Mouse (Mus musculus) erythroblast, embryonic 14.5 days (primary cell): ENCODE measurements at regions not wholly inside any gene's neighbourhood (a gene's known extent, or its start where the extent isn't known, plus 50 kb on each side); places are given as distances from the start of the nearest gene placed in this dataset.

Experiments used
- H3K27me3 ChIP-seq: 2 replicates; pipeline ENCODE4 v1.6.1; 2012; ENCODE audit warnings: inconsistent platforms; ENCODE audit not compliant: control insufficient read depth
- H3K36me3 ChIP-seq: 2 replicates; pipeline ENCODE4 v1.6.1; 2012; ENCODE audit warnings: mild to moderate bottlenecking, inconsistent platforms; ENCODE audit not compliant: control insufficient read depth
- H3K4me1 ChIP-seq: 2 replicates; pipeline ENCODE4 v1.6.1; 2012; ENCODE audit warnings: inconsistent platforms; ENCODE audit not compliant: control insufficient read depth
- H3K4me3 ChIP-seq: replicated peaks from 2 replicates; pipeline ENCODE3; 2012; ENCODE audit warnings: moderate library complexity, mild to moderate bottlenecking, inconsistent platforms
- H3K9me3 ChIP-seq: 2 replicates; pipeline ENCODE4 v1.6.1; 2012; ENCODE audit warnings: low read length, inconsistent platforms, mixed read lengths; ENCODE audit not compliant: control insufficient read depth
- GATA1 ChIP-seq: IDR thresholded peaks from 2 replicates; pipeline ENCODE4 v1.6.1; 2012; ENCODE audit warnings: low read length, inconsistent platforms, mixed read lengths
- TAL1 ChIP-seq: IDR thresholded peaks from 3 replicates; pipeline ENCODE4 v1.6.1; 2012; ENCODE audit warnings: low read length, inconsistent platforms, mixed read lengths

DNA sequence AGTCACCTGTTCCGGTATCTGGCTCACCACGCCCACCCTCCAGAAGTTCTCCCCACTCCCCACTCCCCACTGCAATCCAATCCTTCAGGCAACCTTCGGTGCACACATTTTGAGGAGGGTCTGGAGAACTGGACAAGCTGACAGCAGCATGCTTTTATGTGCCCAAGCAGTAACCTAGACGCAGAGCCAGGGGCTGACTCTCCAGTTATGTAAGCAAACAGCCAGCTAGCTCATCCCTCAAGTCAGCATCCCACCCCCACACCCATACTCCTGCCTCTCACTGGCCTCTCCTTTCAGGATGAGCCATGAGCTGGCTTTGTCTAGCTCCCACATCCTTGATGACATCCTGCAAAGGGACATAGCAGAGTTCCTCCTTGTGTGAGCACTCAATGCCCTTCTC, 142.8 kb upstream of the Cadm1 start:
- no peaks in the 10 kb centered on the region; the same call in 1 of the 2 replicates for H3K9me3 ChIP-seq
- H3K4me1 ChIP-seq = no peaks in the 10 kb centered on the region
- no peaks in the 10 kb centered on the region for H3K27me3 ChIP-seq
- H3K4me3 ChIP-seq = no peak overlapping the region
- no peaks in the 10 kb centered on the region for H3K36me3 ChIP-seq
- no peak for TF ChIP-seq GATA1
- TF ChIP-seq TAL1 = no peak

DNA sequence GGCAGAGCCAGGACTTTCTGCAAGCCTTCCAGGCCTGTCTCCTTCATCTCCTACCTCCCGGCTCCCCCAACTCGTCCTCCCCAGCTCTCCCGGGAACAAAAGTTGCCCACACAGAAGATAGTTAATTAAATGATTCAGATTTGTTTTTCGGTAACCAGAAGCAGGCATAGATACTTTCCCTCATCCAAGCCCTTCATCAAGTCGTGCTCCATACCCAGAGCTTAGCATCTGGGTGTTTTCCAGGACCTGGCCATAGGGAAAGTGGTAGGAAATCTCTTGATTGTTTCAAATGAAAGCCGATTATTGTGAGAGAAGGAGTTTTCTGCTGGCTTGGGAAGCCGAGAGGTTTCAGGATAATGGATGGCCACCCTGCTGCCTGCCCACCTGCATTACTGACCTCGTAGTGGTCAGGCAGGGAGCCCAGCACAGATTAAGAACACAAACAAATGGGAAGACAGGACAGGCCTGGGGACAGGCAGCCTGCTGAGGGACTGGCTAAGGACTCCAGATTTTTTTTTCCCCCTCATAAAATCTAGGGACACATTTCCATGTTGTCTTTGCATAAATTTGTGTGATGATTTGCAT, 142.2 kb upstream of the Cadm1 start:
- no peaks in the 10 kb centered on the region for H3K36me3 ChIP-seq
- no peaks in the 10 kb centered on the region for H3K27me3 ChIP-seq
- no peaks in the 10 kb centered on the region; the same call in 1 of the 2 replicates for H3K9me3 ChIP-seq
- H3K4me3 ChIP-seq = no peak overlapping the region
- TF ChIP-seq TAL1 = no peak
- TF ChIP-seq GATA1 = no peak
- H3K4me1 ChIP-seq = no peaks in the 10 kb centered on the region

DNA sequence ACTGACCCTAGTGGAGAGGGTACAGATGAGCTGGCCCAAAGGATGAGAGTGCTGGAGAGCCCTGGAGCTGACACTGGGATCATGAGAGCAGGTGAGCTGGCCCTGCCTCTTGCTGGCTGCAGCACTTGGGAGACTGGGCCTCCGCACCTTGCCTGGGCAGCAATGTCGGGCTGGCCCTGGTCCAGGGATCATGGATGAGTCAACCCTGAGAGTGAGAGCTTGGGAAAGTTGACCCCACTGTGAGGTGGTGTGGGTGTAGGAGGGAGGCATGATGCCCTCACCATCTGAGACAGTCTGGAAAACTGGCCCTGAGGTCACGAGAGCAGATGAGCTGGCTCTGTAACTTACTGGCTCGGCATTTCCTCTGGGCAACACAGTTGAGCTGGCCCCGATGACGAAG, 140.1 kb upstream of the Cadm1 start:
- no peaks in the 10 kb centered on the region for H3K27me3 ChIP-seq
- no peaks in the 10 kb centered on the region; the same call in 1 of the 2 replicates for H3K9me3 ChIP-seq
- TF ChIP-seq TAL1 (no peak), GATA1 (no peak)
- no peak overlapping the region for H3K4me3 ChIP-seq
- no peaks in the 10 kb centered on the region for H3K4me1 ChIP-seq
- no peaks in the 10 kb centered on the region for H3K36me3 ChIP-seq

DNA sequence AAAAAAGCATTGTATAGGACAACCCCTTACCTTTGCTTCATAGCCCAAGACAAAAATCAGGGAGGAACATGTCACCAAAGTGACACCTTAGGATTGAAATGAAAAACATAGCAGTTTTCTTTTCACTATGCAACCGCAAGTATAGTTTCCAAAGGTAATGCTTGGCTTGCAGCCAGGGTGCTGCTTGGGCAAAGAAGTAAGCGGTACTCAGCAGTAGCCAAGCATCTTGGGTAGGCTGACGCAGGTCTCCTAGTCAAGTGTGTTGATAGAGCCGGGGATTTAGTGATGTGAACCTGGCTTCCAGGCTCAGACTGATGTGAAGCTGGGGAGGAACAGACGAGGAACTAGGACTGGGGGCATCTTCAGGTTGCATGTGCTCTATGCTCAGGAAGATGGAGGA, 138.3 kb upstream of the Cadm1 start:
- H3K9me3 ChIP-seq = no peaks in the 10 kb centered on the region; the same call in 1 of the 2 replicates
- no peak overlapping the region for H3K4me3 ChIP-seq
- no peaks in the 10 kb centered on the region for H3K36me3 ChIP-seq
- no peaks in the 10 kb centered on the region for H3K27me3 ChIP-seq
- no peaks in the 10 kb centered on the region for H3K4me1 ChIP-seq
- TF ChIP-seq GATA1 (no peak), TAL1 (no peak)

DNA sequence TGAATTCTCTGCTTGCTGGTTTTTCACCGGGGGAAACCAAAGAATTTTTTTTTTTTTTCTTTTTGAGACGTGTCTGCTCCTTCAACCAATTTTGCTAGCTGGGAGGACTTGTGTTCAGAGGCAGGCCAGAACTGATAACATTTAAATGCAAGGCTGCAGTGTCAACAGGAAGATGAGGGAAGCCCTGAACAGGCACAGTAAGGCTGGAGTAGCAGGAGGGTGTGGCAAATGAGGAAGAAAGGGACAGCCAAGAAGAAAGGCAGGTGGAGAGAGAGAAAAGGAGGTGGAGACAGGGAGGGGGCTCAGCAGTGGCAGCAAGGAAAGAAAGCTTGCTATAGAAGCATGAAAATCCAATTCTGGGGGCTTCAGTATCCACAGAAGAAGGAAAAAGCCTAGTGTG, 130.4 kb upstream of the Cadm1 start:
- no peak for TF ChIP-seq GATA1
- no peak for TF ChIP-seq TAL1
- H3K4me3 ChIP-seq = no peak overlapping the region
- no peaks in the 10 kb centered on the region for H3K4me1 ChIP-seq

DNA sequence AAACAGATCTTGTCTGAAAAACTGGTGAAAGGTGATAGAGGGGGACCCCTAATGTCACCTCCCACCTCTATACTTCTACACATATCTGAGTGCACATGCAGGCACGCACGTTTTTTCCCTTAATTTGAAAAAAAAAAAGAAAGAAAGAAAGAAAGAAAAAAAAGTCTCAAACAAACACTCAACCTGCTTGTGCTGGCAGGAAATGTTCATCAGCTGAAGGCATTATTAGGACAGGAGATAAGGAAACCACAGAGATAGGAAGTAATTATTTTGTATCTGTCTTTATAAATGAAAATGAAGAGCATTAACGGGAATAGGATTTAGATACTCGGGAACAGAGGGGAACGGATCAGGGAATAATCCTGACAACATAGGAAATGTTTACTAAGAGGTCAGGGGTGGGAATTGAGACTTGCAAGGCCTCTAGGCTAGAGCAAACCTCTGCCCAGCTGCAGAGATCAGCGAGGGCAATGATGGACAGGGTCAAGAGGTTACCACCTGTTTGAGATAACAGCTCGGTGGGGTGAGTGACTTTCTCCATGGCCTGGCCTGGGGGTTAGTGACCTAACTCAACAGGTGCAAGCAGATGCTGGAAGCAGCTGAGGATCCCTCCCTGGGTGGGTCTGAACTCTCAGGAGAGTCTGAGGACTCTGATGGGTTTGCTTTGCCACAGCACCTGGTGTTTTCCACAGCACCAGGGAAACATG, 129.7 kb upstream of the Cadm1 start:
- no peak for TF ChIP-seq GATA1
- no peak overlapping the region for H3K4me3 ChIP-seq

More for the DNA sequence above, 130.4 kb upstream of the Cadm1 start:
- Histone ChIP-seq H3K9me3 (no peaks in the 10 kb centered on the region), H3K36me3 (no peaks in the 10 kb centered on the region), H3K27me3 (no peaks in the 10 kb centered on the region; the same call in 1 of the 2 replicates)

DNA sequence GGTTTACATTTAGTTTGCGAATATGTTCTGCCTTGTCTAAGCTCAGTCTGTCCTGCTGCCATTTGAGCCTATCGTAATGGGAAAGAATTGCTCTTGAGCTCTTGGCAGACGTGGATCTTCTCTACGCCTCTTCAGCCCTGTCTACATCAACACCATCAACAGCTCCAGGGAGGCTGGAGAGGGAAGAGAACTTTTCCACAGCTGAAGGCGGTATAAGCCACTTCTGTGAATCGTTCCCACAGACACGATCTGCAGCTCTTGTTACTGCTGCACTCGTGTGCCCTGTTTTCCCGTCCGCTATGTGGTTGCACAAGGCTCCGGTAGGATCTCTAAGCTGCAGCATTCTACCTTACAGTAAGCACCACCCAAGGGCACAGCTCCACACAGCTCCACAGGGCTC, 128.5 kb upstream of the Cadm1 start:
- TF ChIP-seq TAL1 = no peak
- no peak for TF ChIP-seq GATA1

More for the DNA sequence above, 129.7 kb upstream of the Cadm1 start:
- no peaks in the 10 kb centered on the region for H3K9me3 ChIP-seq
- no peaks in the 10 kb centered on the region; the same call in 1 of the 2 replicates for H3K27me3 ChIP-seq
- no peaks in the 10 kb centered on the region for H3K36me3 ChIP-seq
- no peaks in the 10 kb centered on the region for H3K4me1 ChIP-seq

DNA sequence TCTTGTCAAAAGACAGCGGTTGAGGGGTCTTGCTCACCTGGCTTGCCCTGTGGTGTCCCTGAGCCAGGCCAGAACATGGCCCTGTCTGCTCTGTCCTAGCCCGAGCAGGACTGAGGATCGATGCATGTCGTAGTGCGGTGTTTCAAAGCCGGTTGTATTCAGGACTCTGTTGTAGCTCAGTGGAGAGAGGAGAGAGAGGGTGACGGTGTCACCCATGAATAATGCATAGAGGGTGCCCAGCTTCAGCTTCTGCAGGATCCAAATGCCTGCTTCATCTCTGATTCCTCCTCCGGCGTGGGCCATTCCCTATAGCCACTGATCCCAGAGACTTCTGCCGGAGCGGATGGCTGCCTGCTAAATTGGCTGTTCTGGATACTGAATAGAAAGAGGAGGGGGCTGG, 126.7 kb upstream of the Cadm1 start:
- TF ChIP-seq TAL1 (no peak), GATA1 (no peak)
- no peaks in the 10 kb centered on the region; the same call in 1 of the 2 replicates for H3K27me3 ChIP-seq
- H3K36me3 ChIP-seq = no peaks in the 10 kb centered on the region

More for the DNA sequence above, 128.5 kb upstream of the Cadm1 start:
- Histone ChIP-seq H3K9me3 (no peaks in the 10 kb centered on the region), H3K4me1 (no peaks in the 10 kb centered on the region), H3K27me3 (no peaks in the 10 kb centered on the region; the same call in 1 of the 2 replicates), H3K4me3 (no peak overlapping the region), H3K36me3 (no peaks in the 10 kb centered on the region)

DNA sequence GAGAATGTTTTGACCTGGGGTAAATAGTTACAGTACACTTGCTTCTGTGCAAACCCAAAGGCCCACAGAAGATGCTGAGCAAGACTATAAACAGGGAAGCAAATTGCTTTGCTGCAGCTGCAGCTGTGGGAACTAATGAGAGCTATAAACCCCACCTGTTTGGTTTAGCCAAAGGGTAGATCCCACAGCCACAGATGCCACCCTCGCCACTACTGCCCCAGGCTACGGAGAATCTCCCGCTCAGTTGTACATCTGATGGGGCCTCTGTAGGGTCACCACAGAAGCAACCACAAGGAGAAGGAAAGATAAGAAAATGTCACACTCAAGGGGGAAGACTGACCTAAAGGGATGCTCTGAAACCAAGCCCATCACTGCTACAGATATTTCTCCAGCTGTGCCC, 125.2 kb upstream of the Cadm1 start:
- Histone ChIP-seq H3K36me3 (no peaks in the 10 kb centered on the region), H3K4me3 (no peak overlapping the region)

More for the DNA sequence above, 126.7 kb upstream of the Cadm1 start:
- H3K4me1 ChIP-seq = no peaks in the 10 kb centered on the region
- no peak overlapping the region for H3K4me3 ChIP-seq
- no peaks in the 10 kb centered on the region for H3K9me3 ChIP-seq

DNA sequence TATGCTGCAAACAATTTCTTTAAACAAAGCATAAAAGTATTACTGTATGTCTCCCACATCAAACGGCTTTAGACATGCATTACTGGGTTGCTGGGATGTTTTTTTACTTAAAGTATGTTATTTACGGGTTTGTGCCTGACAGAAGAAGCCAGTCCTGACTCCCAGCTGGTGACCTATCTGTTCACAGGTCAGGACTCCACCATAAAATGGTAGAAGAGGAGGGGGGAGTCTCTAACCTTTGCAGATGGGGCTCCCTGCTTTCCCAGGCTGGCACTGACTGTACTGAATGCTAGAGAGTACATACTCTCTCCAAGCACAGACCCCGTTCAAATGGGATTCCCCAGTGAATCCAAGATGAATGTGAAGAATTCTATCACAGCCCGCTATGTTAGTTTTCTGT, 124.4 kb upstream of the Cadm1 start:
- no peaks in the 10 kb centered on the region for H3K4me1 ChIP-seq
- no peaks in the 10 kb centered on the region; the same call in 1 of the 2 replicates for H3K27me3 ChIP-seq
- H3K36me3 ChIP-seq = no peaks in the 10 kb centered on the region
- TF ChIP-seq GATA1 (no peak), TAL1 (no peak)
- no peak overlapping the region for H3K4me3 ChIP-seq
- H3K9me3 ChIP-seq = no peaks in the 10 kb centered on the region

More for the DNA sequence above, 125.2 kb upstream of the Cadm1 start:
- no peak for TF ChIP-seq TAL1
- H3K27me3 ChIP-seq = no peaks in the 10 kb centered on the region; the same call in 1 of the 2 replicates
- no peaks in the 10 kb centered on the region for H3K9me3 ChIP-seq
- no peaks in the 10 kb centered on the region for H3K4me1 ChIP-seq
